Mouse (Mus musculus) central nervous system, embryonic 18 days (tissue): ENCODE results near the gene Gm8005. TPM values are rescaled to one million over a fixed set of nuclear protein-coding genes. Genes with fewer than 3 reads are reported as not detected.

Source experiments
- polyA plus RNA-seq: library from polyadenylated mRNA; depleted of rRNA; stranded (reverse); fragments of >200 nt; gene quantifications from 2 replicates; pipeline ENCODE4 v1.2.3, GENCODE M21; 2012; rRNA removed

The Gm8005 gene
- not detected in 2 replicates for polyA plus RNA-seq

GRCm38 (mm10) chr14:42439573-42439972 lies at the start of gene Gm8005:
TSS of gene Gm8005 (minus strand) at chr14:42439673.

DNA sequence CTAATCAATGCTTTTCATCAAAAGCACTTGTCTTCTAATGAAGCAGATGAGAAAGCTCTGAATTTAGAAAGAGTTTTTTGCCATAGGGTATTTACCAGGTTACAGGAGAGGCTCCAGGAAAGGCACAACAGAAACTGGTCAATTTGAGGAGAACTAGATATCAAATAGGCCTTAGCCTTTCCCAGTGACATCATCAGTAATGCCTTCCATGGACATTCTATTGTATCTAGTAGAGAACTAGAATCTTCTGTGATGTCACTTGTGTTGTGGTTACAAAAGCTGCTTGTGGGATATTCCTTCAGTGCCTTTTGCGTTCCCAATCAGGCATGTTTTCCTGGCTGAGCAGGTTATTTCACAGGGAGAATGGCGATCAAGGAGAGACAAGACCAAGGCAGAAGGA lies 24.1 kb upstream of the Gm8005 start, which contains the start of gene Gm8011:
Gene Gm8011, plus strand, starts transcription at position 301 of the 400 bp plus-strand sequence.

Other genes with a start within 250 kb of the Gm8005 start
- not detected in 2 replicates for gene Gm3573, start 248.9 kb downstream of the Gm8005 start, polyA plus RNA-seq
- not detected in 2 replicates for gene Gm17026, start 179.6 kb downstream of the Gm8005 start, polyA plus RNA-seq
- not detected in 2 replicates for gene Gm9611, start 142.3 kb downstream of the Gm8005 start, polyA plus RNA-seq
- not detected in 2 replicates for gene Gm7995, start 129.5 kb downstream of the Gm8005 start, polyA plus RNA-seq
- not detected in 2 replicates for gene Gm8011, start 24.2 kb upstream of the Gm8005 start, polyA plus RNA-seq
- gene Gm8020, start 62.7 kb upstream of the Gm8005 start, polyA plus RNA-seq = not detected in 2 replicates
- not detected in 2 replicates for gene Gm8024, start 84.6 kb upstream of the Gm8005 start, polyA plus RNA-seq
- gene Gm17124, start 160.2 kb upstream of the Gm8005 start, polyA plus RNA-seq = not detected in 2 replicates
- not detected in 2 replicates for gene Gm3633, start 202.2 kb upstream of the Gm8005 start, polyA plus RNA-seq
- gene Gm10378, start 216.3 kb upstream of the Gm8005 start, polyA plus RNA-seq = not detected in 2 replicates